Mouse (Mus musculus): ENCODE measurements around the gene Dand5. TPM values are rescaled to one million over a fixed set of nuclear protein-coding genes. Genes with fewer than 3 reads are reported as not detected.

The Dand5 gene
- polyA plus RNA-seq, 1 experiment: 27.1 TPM

- peak overlapping the region; percentile 85 for H3K4me3 ChIP-seq (ENCODE audit: control insufficient read depth, low read depth, low read length)
- no peak for TF ChIP-seq CTCF (IDR thresholded peaks at IDR 0.05; ENCODE audit: control insufficient read depth, insufficient read depth, insufficient replicate concordance, low read depth, low read length)
- TF ChIP-seq POLR2A (IDR thresholded peaks at IDR 0.05; ENCODE audit: control insufficient read depth, low read depth, low read length): no peak
- no peaks in the 10 kb centered on the region for H3K27me3 ChIP-seq (ENCODE audit: control insufficient read depth, insufficient read depth, low read length)
- peaks cover 5% of the 10 kb centered on the region for H3K36me3 ChIP-seq (ENCODE audit: control insufficient read depth, insufficient read depth, low read length)
- peak overlapping the region; percentile 87 for H3K27ac ChIP-seq (ENCODE audit: control insufficient read depth, insufficient read depth, low read depth, low read length)
- H3K4me1 ChIP-seq (ENCODE audit: control insufficient read depth, insufficient read depth, low read length): peaks cover 10% of the 10 kb centered on the region
Observed at GRCm38 (mm10) chr8:84846094-84846721, 23.6 kb upstream of the Dand5 start.

GRCm38 (mm10) chr8:84845355-84846093, 22.9 kb upstream of the Dand5 start:
- TF ChIP-seq POLR2A (IDR thresholded peaks at IDR 0.05; ENCODE audit: control insufficient read depth, low read depth, low read length) (no peak), CTCF (IDR thresholded peaks at IDR 0.05; ENCODE audit: control insufficient read depth, insufficient read depth, insufficient replicate concordance, low read depth, low read length) (no peak; the same call in 1 of the 2 replicates)
- H3K27me3 ChIP-seq (ENCODE audit: control insufficient read depth, insufficient read depth, low read length): no peaks in the 10 kb centered on the region
- H3K27ac ChIP-seq (ENCODE audit: control insufficient read depth, insufficient read depth, low read depth, low read length): no peak overlapping the region
- peaks cover 5% of the 10 kb centered on the region for H3K36me3 ChIP-seq (ENCODE audit: control insufficient read depth, insufficient read depth, low read length)
- peak overlapping the region; percentile 85 for H3K4me3 ChIP-seq (ENCODE audit: control insufficient read depth, low read depth, low read length)
- peaks cover 10% of the 10 kb centered on the region for H3K4me1 ChIP-seq (ENCODE audit: control insufficient read depth, insufficient read depth, low read length)

- no peak for TF ChIP-seq CTCF (IDR thresholded peaks at IDR 0.05; ENCODE audit: control insufficient read depth, insufficient read depth, insufficient replicate concordance, low read depth, low read length)
- no peak for TF ChIP-seq POLR2A (IDR thresholded peaks at IDR 0.05; ENCODE audit: control insufficient read depth, low read depth, low read length)
- H3K36me3 ChIP-seq (ENCODE audit: control insufficient read depth, insufficient read depth, low read length): peaks cover 5% of the 10 kb centered on the region
- H3K27me3 ChIP-seq (ENCODE audit: control insufficient read depth, insufficient read depth, low read length): no peaks in the 10 kb centered on the region
Observed at GRCm38 (mm10) chr8:84844397-84845070, 21.9 kb upstream of the Dand5 start.

DNA sequence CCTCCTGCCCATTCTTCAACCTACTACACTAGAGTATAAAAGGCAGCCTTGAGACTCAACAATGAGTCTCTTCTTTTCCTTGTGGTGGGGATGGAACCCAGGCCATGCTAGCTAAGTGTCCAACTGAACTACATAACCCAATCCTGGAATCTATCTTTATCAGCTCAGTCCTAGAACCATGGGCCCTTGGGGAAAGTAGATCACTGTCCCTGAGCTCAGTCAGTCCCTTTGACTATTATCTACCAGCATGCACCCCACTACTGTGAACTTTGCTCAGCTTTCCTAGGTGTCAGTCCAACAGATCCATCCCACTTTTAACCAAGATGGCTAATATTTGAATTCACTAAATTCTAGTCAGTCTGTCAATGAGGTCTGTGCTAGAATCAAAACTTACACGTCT, 18.9 kb upstream of the Dand5 start:
- H3K36me3 ChIP-seq (ENCODE audit: control insufficient read depth, insufficient read depth, low read length): peaks cover 6% of the 10 kb centered on the region
- 0 out of 2 replicates have a peak overlapping the region, but pooled peaks have one; percentile 15 for H3K27ac ChIP-seq (ENCODE audit: control insufficient read depth, insufficient read depth, low read depth, low read length)
- H3K4me1 ChIP-seq (ENCODE audit: control insufficient read depth, insufficient read depth, low read length): peaks cover 6% of the 10 kb centered on the region
- TF ChIP-seq CTCF (IDR thresholded peaks at IDR 0.05; ENCODE audit: control insufficient read depth, insufficient read depth, insufficient replicate concordance, low read depth, low read length): no peak
- TF ChIP-seq POLR2A (IDR thresholded peaks at IDR 0.05; ENCODE audit: control insufficient read depth, low read depth, low read length): no peak
- H3K27me3 ChIP-seq (ENCODE audit: control insufficient read depth, insufficient read depth, low read length): no peaks in the 10 kb centered on the region
- no peak overlapping the region for H3K4me3 ChIP-seq (ENCODE audit: control insufficient read depth, low read depth, low read length)

More at GRCm38 (mm10) chr8:84844397-84845070, 21.9 kb upstream of the Dand5 start:
- Histone ChIP-seq H3K4me3 (ENCODE audit: control insufficient read depth, low read depth, low read length) (peak overlapping the region; percentile 24; the same call in 1 of the 2 replicates), H3K27ac (ENCODE audit: control insufficient read depth, insufficient read depth, low read depth, low read length) (no peak overlapping the region), H3K4me1 (ENCODE audit: control insufficient read depth, insufficient read depth, low read length) (peaks cover 10% of the 10 kb centered on the region)

DNA sequence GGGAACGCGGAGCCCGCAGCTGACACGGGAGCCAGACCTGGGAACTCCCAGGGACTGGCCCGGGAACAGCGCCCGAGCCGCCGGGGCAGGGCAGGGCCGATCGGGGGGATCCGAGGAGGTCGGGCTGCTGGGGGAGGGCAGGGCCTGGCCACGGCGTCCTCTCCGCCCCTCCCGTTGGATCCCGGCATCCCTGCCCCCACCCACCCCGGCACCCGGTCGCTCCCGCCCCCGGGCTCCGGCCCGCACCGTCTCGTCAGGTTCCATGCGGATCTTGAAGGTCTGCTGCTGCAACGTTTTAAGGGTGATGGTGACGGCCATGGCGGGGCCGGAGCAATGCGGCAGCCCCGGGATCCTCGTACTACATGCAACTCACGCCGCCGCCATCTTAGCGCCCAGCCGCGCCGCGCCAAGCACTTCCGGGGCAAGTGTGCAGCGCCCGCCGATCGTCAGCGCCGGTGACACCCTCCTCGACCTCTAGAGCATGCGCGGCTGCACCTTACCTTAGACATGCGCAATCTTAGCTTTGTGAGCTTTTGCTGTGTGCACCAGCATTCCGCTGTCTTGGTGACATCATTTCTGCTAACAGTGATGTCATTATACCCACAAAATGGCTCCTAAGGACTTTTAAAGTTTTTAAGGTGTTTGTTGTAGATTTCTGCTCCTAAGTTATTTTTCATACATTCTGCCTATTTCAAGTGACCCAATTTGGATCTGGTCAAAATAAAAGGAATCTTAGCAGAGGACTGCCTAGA, 17.8 kb upstream of the Dand5 start, which contains the start of gene Rad23a:
Gene Rad23a (minus strand): TSS at position 418 of the 752 bp plus-strand sequence.
- TF ChIP-seq CTCF (IDR thresholded peaks at IDR 0.05; ENCODE audit: control insufficient read depth, insufficient read depth, insufficient replicate concordance, low read depth, low read length) (no peak), POLR2A (IDR thresholded peaks at IDR 0.05; ENCODE audit: control insufficient read depth, low read depth, low read length) (peak; percentile 83)
- H3K36me3 ChIP-seq (ENCODE audit: control insufficient read depth, insufficient read depth, low read length): peaks cover 6% of the 10 kb centered on the region
- H3K27ac ChIP-seq (ENCODE audit: control insufficient read depth, insufficient read depth, low read depth, low read length): peak within 1 kb of the TSS; percentile 82
- peak within 1 kb of the TSS; percentile 97 for H3K4me3 ChIP-seq (ENCODE audit: control insufficient read depth, low read depth, low read length)
- H3K4me1 ChIP-seq (ENCODE audit: control insufficient read depth, insufficient read depth, low read length): peaks cover 6% of the 10 kb centered on the region
- no peaks in the 10 kb centered on the region for H3K27me3 ChIP-seq (ENCODE audit: control insufficient read depth, insufficient read depth, low read length)

GRCm38 (mm10) chr8:84839875-84840247, 17.2 kb upstream of the Dand5 start:
- Histone ChIP-seq H3K4me3 (ENCODE audit: control insufficient read depth, low read depth, low read length) (peak overlapping the region; percentile 97), H3K27me3 (ENCODE audit: control insufficient read depth, insufficient read depth, low read length) (no peaks in the 10 kb centered on the region), H3K36me3 (ENCODE audit: control insufficient read depth, insufficient read depth, low read length) (peaks cover 6% of the 10 kb centered on the region), H3K27ac (ENCODE audit: control insufficient read depth, insufficient read depth, low read depth, low read length) (peak overlapping the region; percentile 82), H3K4me1 (ENCODE audit: control insufficient read depth, insufficient read depth, low read length) (peaks cover 6% of the 10 kb centered on the region)
- TF ChIP-seq POLR2A (IDR thresholded peaks at IDR 0.05; ENCODE audit: control insufficient read depth, low read depth, low read length) (no peak), CTCF (IDR thresholded peaks at IDR 0.05; ENCODE audit: control insufficient read depth, insufficient read depth, insufficient replicate concordance, low read depth, low read length) (no peak)

Data from testis, adult 2 months (tissue).